Mouse (Mus musculus) skeletal muscle tissue, adult 2 months (tissue): ENCODE data around the gene Egr4.

Experiments
- DNase-seq: peaks from one replicate; pipeline ENCODE4 v3.0.0-alpha.2; 2012; ENCODE audit warnings: low read depth, low spot score

Egr4 gene

DNA sequence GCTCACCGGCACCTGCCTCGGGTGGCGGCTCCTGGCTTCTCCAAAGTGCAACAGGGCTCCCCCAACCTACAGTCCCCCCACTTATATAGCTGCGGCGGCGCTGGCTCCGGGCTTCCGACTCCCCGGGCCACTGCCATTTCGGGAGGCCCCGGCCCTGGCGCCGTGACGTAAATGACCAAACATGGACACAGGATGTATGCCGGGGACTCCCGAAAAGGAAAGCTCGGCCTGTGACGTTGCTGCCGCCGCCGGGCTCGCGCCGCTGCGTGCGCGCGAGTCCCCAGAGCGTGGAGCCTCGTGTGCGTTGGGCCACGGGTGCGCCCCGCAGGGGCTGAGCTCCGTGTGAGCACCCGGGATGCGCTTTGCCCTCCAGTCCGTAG lies at the start of gene Egr4:
Egr4 (minus strand) TSS at position 59 of the 380 bp plus-strand sequence.
- DNase-seq = no peak

DNA sequence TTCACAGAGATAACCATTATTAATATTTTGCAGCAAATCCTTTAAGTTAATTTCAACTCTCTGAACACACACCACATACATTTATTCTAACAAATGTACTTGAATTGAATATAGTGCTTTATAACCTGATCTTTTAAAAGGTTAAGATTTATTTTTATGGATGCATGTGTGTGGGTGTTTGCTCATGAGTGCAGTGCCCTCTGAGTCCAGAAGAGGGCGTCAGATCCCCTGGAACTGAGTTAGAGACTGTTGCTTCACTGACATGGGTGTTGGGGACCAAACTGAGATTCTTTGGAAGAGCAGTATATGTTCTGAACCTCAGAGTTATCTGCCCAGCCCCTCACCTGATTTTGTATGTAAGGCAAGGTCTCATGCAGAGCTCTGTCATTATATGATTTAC lies 49.0 kb upstream of the Egr4 start:
- DNase-seq = no peak

DNA sequence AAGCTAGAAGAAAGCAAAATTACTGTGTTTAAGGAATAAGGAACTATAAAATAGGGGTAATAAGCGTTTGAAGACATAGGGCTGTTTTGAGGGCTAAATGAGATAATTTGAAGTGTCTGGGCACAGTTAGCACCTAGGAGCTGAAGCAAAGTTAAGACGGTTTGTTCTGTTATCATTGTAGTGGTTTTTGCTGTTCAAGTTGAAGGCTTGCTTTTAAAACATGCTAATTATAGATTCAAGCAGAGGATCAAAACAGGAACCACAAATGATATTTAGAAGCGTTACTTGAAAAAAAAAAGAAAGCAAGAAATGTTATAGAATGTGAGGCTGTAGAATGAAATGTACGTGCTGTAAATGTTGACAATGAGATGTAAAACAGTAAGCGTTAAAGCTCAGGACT lies 34.3 kb upstream of the Egr4 start:
- no peak for DNase-seq

DNA sequence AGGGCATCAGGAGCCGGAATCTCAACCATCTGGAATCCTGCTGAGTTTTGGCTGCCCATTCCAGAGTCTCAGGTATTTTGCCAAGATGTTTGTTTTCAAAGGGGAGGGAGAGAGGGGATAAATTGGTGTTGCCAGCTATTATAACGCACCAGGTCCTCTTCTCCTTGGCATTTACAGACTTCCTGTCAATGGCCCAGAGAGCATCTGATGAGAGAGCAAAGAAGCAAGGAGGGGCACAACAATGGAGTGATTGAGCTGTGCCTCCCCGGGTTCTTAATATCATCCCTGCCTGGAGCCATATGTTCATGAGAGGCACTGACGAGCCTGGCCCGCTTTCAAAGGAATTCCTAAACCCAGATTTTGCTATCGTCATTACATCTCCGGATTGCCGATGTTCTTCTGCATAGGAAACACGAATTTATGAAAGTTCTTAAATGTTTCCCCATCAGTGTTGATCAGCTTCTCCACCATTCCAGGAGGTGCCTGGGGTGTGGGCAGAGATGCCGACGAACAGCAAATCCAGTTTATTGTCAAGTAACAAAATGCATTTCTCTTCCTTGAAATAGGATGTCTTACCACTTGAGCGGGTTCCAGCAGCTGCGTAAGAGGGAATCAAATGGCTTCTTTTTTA lies 31.0 kb upstream of the Egr4 start:
- no peak for DNase-seq

DNA sequence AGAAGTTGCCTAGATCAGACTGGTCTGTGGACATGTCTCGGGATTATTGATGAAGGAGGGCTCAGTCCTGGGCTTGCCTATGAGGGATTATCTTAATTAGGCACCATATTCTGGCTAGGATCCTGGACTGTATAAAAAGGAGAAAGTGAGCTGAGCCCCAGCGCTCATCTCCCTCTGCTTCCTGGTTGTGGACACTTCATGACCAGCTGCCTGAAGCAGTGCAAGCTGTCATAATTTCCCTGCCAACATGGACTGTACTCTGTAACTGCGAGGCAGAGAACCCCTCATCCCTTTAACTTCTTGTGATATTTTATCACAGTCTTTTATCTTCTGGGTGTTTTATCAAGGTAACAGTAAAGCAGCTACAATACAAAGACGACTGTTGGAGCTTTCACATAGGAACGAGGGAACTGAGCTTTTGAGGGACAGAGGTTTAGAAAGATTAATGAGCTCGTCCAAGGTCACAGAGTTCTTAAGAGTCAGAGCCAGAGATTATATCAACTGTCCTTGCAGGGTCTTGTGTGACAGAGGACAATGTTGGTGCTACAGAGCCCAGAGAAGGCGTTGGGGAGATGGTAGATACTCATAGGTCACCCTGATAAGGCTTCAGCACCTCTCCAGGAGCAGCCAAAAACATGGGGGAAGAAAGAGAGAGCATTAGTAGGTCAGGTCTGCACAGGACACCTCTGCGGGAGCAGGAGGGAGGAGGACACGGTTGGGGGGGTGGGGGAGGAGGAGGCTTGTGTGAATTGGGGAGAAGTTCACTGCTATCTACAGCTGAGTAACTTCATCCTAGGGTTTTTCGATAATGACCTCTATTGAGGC lies 30.2 kb upstream of the Egr4 start:
- no peak for DNase-seq

DNA sequence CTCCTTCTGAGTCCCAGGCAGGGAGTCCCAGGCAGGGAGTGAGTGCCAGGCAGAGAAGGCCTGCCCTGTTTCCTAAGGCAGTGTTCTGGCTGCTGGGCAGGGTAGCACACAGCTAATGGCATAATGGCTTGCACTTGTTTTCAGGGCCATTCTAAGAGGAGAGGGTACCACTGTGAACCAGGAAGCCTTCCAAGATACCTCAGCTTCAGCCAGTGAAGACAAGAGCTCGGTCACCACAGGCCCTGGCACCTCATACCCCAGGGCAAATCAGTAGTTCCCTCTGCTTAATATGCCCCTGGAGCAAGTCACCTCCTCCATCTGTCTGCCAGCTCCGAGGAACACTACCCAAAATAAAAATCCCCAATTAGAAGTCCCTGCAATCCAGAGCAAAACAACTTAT lies 9.4 kb upstream of the Egr4 start:
- no peak for DNase-seq

DNA sequence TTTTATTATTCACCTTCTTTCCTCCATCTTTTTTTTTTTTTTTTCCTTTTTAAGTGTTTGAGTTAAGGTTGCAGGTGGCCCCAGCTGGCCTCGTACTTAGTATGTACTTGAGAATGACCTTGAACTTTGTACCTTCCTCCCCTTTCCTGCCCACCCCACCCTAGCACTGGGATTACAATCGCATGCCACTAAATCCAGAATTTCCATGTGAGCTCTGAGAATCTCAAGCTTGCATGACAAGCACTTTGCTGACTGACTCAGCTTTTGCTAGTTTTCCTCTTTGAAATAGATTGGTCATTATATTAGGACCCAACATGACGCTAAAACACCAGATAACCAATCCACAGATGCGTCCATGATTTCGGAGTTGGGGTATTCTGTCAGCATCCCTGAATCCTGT lies 8.6 kb upstream of the Egr4 start:
- no peak for DNase-seq

DNA sequence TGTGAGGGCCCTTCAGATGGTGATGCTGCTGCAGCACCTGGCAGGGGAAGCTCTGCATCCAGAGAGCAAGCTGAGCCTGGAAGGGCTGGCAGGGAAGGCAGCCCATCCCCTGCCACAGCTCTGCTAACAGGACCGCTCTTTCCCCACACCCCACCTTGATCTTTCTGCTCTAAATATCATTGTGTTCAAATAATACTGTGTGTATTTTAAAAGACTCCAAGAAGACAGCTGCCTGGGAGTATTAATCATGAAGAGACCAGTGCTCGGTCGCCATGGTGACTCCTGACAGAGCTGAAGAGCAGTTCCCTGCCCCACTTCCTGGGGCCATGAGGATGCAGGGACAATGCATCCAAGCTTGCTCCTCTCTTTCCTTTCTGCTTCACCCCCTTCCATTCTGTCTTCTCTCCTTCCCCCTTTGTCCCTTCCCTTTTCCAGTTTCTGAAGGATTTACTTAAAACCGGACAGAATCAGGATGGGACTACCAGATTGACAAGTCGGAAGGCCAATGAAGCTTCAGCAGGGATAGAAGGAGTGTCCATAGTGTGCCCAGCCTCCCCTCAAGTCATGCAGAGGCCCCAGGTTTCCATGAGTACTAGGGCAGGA lies 4.8 kb upstream of the Egr4 start:
- DNase-seq = no peak

DNA sequence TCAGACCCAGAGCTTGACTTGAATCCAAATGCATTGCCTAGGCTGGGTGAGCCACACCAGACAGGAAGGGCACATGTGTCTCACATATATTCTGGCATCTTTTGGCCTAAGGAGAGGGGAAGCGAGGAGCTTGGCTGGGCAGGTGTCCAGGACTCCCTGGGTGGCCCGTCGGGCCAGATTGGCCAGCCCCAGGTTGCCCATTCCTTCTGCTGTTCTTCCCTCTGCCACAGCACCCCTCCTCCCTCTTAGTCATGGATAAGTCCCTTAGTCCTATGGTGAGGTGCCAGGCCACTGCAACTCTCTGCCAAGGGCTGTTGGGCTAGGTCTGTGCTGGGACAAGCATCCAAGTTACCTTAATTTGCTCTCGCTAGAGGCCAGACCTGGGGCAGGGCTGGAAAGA lies 2.6 kb upstream of the Egr4 start:
- no peak for DNase-seq

DNA sequence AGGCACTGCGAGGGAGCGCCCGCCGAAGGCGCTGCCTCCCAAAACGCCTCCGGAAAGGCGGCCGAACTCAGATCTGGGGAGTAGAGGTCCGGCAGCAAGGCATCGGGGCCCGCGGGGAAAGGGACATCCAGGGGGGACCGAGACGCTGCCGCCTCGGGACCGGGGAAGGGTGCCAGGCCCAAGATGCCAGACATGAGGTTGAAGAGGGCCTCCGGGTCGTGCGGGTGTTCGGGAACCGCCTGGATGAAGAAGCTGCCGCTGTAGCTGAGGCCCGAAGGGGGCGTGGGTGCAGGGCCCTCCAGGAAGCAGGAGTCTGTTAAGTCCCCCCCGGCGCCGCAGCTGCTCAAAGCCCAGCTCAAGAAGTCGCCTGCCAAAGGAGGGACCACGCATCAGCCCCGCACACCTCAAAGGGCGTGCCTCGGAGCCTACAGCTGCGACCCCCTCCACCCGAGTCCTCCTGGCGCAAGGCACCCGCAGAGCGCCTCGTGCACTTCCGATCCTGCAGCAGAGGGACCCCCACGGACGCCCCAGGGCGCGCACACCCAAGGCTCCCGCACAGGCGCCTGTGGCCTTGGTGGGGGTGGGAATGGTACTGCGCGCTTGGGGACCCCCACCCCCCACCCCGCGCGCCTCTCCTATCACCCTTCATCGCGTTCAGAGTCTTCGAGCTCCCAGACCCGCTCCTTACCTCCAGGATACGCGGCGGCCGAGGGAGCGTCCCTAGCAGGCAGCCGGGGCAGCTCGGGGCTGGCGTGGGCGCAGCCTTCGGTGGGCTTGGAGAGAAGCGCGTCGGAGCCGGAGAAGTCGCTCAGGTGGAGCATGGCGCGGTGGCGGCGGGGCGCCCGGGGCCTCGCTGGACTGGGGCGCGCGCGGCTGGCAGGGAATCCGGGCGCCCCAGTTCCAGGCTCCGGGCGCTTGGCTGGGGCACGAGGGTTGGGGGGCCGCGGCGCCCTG lies 535 bp downstream of the Egr4 start:
- DNase-seq = no peak

DNA sequence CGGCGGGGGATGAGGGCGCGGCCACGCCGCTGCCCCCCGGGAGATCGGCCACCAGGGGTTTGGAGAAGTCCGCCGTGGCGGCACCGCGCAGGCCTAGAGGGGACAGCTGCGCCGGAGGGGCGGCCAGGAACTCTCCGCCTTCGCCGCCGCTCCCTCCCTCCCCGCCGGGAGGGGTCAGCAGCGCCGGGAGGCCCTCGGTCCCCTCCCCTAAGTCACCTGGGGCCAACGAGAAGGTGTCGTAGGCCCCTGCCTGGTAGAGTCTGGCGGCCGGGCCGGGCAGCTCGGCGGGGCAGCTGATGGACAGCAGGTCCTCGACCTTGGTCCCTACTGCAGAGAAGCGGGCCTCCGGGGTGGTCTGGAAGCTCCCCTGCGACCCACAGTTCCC lies 1.3 kb downstream of the Egr4 start:
- no peak for DNase-seq

DNA sequence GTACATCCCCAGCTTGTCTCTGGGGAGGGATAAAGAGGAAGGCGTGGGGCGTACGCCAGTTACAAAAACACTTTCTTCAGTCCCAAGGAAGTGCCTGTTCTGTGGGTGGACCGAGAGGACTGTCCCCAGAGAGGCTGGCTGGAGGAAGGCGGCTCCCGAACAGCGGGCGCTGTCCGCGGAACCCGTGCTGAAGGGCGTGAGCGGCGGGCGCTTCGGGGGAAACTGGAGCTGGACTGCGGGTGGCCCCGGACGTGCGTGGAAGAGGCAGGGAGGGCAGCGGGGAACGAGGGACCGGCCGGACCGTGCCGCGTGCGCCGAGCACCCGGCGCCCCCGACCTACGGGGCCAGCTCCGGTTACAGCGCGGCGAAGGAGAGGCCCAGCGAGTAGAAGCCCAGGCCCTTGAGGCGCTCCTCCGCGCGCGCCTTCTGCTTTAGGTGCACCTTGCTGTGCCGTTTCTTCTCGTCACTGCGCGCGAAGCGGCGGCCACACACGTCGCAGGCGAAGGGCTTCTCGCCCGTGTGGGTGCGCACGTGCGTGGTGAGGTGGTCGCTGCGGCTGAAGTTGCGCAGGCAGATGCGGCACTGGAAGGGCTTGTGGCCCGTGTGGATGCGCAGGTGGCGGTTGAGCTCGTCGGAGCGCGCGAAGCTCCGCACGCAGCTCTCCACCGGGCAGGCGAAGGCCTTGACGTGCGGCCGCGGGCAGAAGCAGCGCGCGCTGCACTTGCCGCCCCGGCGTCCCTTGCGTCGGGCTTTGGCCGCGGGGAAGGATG lies 1.9 kb downstream of the Egr4 start:
- no peak for DNase-seq

DNA sequence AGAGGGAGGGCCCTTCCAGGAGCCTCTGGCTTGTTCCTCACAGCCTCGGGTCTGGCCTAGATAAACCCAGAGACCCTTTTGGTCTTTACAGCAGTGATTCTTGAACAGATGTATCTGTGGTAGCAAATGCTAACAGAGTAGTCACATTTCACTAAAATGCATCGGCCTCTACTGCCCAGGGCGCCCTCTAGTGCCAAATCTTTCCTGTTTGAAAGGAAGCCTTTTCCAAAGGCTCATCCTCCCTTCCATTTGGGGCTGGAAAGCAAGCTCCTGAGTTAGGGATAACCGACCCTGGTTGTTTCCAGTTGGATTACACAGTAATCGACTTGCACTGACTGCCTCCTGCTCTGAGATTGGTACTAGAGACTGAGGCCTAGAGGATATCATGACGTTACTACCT lies 2.9 kb downstream of the Egr4 start:
- no peak for DNase-seq

DNA sequence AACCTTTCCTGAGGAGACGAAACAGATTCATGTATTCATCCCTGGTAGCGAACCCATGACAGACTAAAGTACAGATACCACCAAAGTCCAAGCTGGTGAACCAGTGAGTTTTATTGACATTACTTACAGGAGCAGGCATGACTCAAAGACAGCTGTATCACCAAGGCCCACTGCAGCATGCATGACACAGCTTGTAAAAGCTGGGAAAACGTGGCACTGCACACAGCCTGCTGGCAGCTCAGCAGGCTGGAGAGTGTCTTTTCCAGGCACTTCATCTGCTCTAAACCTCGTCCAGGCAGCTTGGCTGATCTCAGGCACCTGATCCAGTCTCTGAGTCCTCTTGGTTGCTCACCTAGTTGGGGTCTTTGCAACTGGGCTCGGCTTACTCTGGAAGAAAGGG lies 4.8 kb downstream of the Egr4 start:
- no peak for DNase-seq

DNA sequence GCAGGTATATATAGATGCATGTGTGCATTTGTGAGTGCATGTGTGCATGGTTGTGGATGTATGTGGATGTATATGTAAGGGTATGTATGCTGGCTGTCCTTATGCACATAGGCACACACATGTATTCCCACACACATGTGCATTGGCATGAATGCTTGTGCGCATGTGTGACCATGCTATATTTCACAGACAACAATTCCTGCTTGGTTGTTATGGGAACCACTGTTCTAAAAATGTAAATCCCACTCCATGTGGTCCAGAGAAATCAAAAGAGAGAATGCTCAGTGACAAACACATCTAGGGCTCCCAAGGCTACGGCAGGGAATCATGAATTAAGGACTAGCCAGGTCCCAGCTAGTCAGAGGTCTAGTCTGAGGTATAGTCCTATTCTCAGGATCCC lies 8.5 kb downstream of the Egr4 start:
- no peak for DNase-seq

DNA sequence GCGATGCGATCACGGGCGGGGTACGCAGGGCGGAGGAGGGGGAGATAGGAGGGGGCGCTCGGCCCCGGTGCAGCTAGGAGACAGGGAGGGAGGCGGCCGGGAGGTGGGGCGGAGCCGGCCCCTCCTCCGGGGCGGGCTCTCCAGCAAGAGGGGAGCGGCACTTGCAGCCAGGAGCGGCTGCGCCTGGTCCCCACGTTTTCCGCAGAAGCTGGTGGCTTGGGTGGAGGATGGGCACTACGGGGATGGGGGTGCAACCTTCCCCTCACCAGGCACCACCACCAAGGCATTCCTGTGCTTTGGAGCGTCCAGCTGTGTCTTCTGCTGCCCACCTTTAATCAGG lies 10.5 kb downstream of the Egr4 start, which contains the start of gene Fbxo41:
Fbxo41 (minus strand) TSS at position 84 of the 340 bp plus-strand sequence.
- DNase-seq = no peak

DNA sequence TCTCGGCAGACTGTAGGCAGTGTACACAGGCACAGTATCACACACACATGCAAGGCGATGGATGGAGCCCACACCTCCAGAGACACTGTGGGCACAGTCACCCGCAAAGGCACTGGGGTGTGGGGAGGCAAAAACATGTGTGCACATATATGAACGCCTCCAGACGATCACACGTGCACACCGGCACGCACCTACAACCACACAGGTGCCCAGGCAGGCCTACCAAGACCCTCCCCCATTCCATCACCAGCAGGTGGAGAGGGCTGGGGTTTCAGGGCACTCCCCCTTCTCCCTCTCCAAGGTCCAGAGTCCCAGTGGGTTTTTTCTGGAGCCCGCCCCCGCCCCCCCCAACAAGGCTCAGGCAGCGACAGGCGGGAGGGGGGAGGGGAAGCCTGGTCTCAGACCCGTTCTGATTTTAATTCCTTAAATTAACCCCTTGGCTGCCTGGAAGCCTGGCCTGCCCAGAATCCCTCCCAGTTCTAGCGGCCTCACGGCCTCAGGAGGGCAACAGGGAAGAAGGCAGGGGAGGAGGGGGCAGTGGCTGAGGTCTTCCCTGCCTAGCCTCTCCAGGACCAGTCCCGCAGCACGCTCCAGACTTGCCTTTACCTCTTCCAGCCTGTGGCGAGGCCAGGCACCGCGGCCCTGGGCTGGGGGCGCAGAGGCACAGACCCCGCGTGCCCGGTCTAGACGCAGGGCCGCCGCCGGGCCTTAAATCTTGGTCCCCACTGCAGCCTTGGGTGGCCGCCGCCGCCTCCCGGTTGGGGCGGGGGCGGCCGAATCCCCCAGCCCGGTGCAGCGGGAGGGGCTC lies 11.1 kb downstream of the Egr4 start:
- DNase-seq = no peak

DNA sequence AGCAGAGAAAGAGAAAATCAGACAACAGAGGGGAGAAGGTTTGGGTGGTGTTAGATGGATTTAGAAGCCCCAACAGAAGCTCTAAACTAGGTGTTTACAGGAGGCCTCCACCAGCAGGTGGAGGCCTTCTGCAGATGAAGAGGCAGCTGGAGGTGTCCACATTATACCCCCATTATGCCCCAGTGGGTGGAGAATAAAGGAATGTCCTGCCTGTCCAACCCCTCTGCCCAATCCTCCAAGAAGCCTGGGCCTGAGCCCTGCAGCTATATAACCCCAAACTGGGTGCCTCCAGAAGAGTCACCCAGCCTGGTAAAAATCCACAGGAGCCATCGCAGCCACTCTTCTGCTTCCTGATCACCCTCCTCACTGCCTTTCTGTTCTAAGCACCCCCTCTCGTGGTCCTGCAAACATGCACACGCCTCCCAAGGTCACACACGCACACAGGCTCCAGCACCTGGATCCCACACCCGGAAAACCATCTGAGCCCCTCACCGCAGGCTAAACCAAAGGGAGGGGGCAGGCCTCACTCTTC lies 11.8 kb downstream of the Egr4 start:
- no peak for DNase-seq

DNA sequence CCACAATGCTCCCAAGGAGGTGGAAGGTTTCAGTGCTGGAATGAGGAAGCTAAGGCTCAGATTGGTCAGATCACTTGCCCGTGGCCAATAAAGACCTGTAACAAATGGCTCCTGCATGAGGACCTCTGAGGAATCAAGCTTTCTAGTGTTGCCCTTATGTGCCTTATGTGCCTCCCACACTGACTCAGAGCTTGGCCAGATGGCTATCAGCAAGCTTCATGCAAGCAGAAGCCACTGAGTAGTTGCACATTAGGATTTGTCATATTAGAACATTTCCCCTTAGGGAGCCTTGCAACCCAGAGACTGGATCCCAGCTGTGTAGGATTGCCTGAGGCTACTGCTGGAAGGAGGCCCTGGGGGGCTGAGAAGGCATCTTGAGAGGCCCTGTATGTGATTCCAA lies 13.0 kb downstream of the Egr4 start:
- no peak for DNase-seq

DNA sequence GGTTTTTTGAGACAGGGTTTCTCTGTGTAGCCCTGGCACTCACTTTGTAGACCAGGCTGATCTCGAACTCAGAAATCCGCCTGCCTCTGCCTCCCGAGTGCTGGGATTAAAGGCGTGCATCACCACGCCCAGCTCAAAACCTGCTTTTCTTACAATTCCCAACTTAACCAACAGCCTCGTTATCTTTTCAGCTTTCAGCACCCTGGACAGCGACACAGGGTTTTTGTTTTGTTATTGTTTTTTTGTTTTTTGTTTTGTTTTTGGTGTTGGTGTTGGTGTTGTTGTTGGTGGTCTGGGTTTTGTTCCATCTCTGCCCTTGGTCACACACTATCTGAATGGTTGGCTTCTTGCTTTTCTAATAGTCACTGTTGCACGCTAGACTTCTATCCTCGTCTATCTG lies 15.2 kb downstream of the Egr4 start:
- no peak for DNase-seq
